Mouse (Mus musculus) heart, postnatal 0 days (tissue): ENCODE measurements at regions not wholly inside any gene's neighbourhood (a gene's known extent, or its start where the extent isn't known, plus 50 kb on each side); places are given as distances from the start of the nearest gene placed in this dataset.

Source experiments
- ATAC-seq: fragments of 200-750 bp; cut with Nextera tagmentation; 2 replicates; pipeline ENCODE4 v1.8.0; 2017; ENCODE audit warnings: low read depth, moderate number of reproducible peaks, moderate library complexity; ENCODE audit not compliant: insufficient read depth
- DNase-seq: peaks from one replicate; pipeline ENCODE4 v3.0.0-alpha.2; 2016; ENCODE audit warnings: low spot score
- H3K27ac ChIP-seq: fragments of 300-500 bp; sonication (generic); 2 replicates; pipeline ENCODE4 v1.5.1; 2014; ENCODE audit warnings: low read depth, mild to moderate bottlenecking
- H3K27me3 ChIP-seq: fragments of 300-500 bp; sonication (generic); 2 replicates; pipeline ENCODE4 v1.6.1; 2014; ENCODE audit warnings: low read length, mixed read lengths; ENCODE audit not compliant: control insufficient read depth, insufficient read depth
- H3K36me3 ChIP-seq: fragments of 300-500 bp; sonication (generic); replicated peaks from 2 replicates; pipeline ENCODE4 v1.6.1; 2014; ENCODE audit warnings: low read length, mixed read lengths; ENCODE audit not compliant: control insufficient read depth, insufficient read depth
- H3K4me1 ChIP-seq: fragments of 300-500 bp; sonication (generic); 2 replicates; pipeline ENCODE4 v1.6.1; 2014; ENCODE audit warnings: antibody characterized with exemption; ENCODE audit not compliant: control insufficient read depth, insufficient read depth
- H3K4me2 ChIP-seq: fragments of 300-500 bp; sonication (generic); 2 replicates; pipeline ENCODE4 v1.6.1; 2014; ENCODE audit warnings: low read depth, mild to moderate bottlenecking, low read length, moderate library complexity
- H3K4me3 ChIP-seq: fragments of 300-500 bp; sonication (generic); 2 replicates; pipeline ENCODE4 v1.5.1; 2014; ENCODE audit warnings: low read depth, low read length
- H3K9ac ChIP-seq: fragments of 300-500 bp; sonication (generic); replicated peaks from 2 replicates; pipeline ENCODE4 v1.6.1; 2014; ENCODE audit warnings: low read depth, low read length, mixed read lengths
- H3K9me3 ChIP-seq: fragments of 300-500 bp; sonication (generic); replicated peaks from 2 replicates; pipeline ENCODE4 v1.6.1; 2016; ENCODE audit warnings: low read length; ENCODE audit not compliant: control insufficient read depth
- CTCF ChIP-seq: IDR thresholded peaks from 2 replicates; pipeline ENCODE4 v1.5.1; 2016; ENCODE audit warnings: antibody characterized with exemption, control low read depth, low read depth
- EP300 ChIP-seq: IDR thresholded peaks from 2 replicates; pipeline ENCODE4 v1.6.1; 2016; ENCODE audit warnings: antibody characterized with exemption, low read depth
- WGBS: fragments of 180-500 bp; shearing (Covaris S2); extraction: QIAGEN DNeasy Blood & Tissue Kit; methylation state at CpG from one replicate; pipeline ENCODE4 v1.1.7; 2014; 5-methylcytosine and 5-hydroxymethylcytosine counted together

GRCm38 (mm10) chr1:98192671-98193070 lies 97.2 kb upstream of the Pam start:
- no peak for ATAC-seq

GRCm38 (mm10) chr1:98192044-98192484 lies 96.6 kb upstream of the Pam start:
- Histone ChIP-seq H3K4me3 (no peak overlapping the region), H3K27ac (no peak overlapping the region), H3K9ac (no peak overlapping the region), H3K4me1 (no peaks in the 10 kb centered on the region), H3K9me3 (no peaks in the 10 kb centered on the region), H3K36me3 (no peaks in the 10 kb centered on the region), H3K27me3 (no peaks in the 10 kb centered on the region), H3K4me2 (no peak overlapping the region)
- TF ChIP-seq EP300, result no peak
- no peak for TF ChIP-seq CTCF
- no peak for ATAC-seq
- WGBS, result 57% methylated on average over 8 of the region's 8 CpGs
- DNase-seq, result no peak

More at GRCm38 (mm10) chr1:98192671-98193070, 97.2 kb upstream of the Pam start:
- no peaks in the 10 kb centered on the region for H3K36me3 ChIP-seq
- no peaks in the 10 kb centered on the region for H3K9me3 ChIP-seq
- no peak for DNase-seq
- H3K4me3 ChIP-seq, result no peak overlapping the region
- no peak overlapping the region for H3K27ac ChIP-seq
- TF ChIP-seq EP300 (no peak), CTCF (no peak)
- H3K4me2 ChIP-seq, result no peak overlapping the region
- no peaks in the 10 kb centered on the region for H3K4me1 ChIP-seq
- H3K27me3 ChIP-seq, result no peaks in the 10 kb centered on the region
- 68% methylated on average over 4 of the region's 4 CpGs for WGBS
- H3K9ac ChIP-seq, result no peak overlapping the region

- H3K9ac ChIP-seq, result no peak overlapping the region
- H3K36me3 ChIP-seq, result no peaks in the 10 kb centered on the region
- no peaks in the 10 kb centered on the region for H3K4me1 ChIP-seq
- H3K4me2 ChIP-seq, result no peak overlapping the region
- no peaks in the 10 kb centered on the region for H3K9me3 ChIP-seq
- H3K27me3 ChIP-seq, result no peaks in the 10 kb centered on the region
- H3K27ac ChIP-seq, result no peak overlapping the region
- 67% methylated on average over 2 of the region's 2 CpGs for WGBS
- no peak overlapping the region for H3K4me3 ChIP-seq
- ATAC-seq (no peak), DNase-seq (no peak)
- TF ChIP-seq CTCF, result no peak
- TF ChIP-seq EP300, result no peak
Observed at GRCm38 (mm10) chr1:98191331-98191730, 95.9 kb upstream of the Pam start.

- 66% methylated on average over 6 of the region's 6 CpGs for WGBS
- H3K4me2 ChIP-seq, result no peak overlapping the region
- ATAC-seq, result no peak
Observed at GRCm38 (mm10) chr1:98190741-98191140, 95.3 kb upstream of the Pam start.

GRCm38 (mm10) chr1:98189991-98190471 lies 94.6 kb upstream of the Pam start:
- no peak for TF ChIP-seq EP300
- no peak for TF ChIP-seq CTCF
- no peak overlapping the region for H3K27ac ChIP-seq
- no peaks in the 10 kb centered on the region for H3K36me3 ChIP-seq
- no peaks in the 10 kb centered on the region for H3K4me1 ChIP-seq
- no peak overlapping the region for H3K9ac ChIP-seq
- H3K4me3 ChIP-seq, result no peak overlapping the region
- WGBS, result 79% methylated on average over 6 of the region's 6 CpGs
- H3K27me3 ChIP-seq, result no peaks in the 10 kb centered on the region
- no peaks in the 10 kb centered on the region for H3K9me3 ChIP-seq
- no peak overlapping the region for H3K4me2 ChIP-seq
- DNase-seq (no peak), ATAC-seq (no peak)

More at GRCm38 (mm10) chr1:98190741-98191140, 95.3 kb upstream of the Pam start:
- Histone ChIP-seq H3K27me3 (no peaks in the 10 kb centered on the region), H3K4me3 (no peak overlapping the region), H3K9ac (no peak overlapping the region), H3K4me1 (no peaks in the 10 kb centered on the region), H3K27ac (no peak overlapping the region), H3K9me3 (no peaks in the 10 kb centered on the region), H3K36me3 (no peaks in the 10 kb centered on the region)
- TF ChIP-seq EP300 (no peak), CTCF (no peak)
- no peak for DNase-seq

GRCm38 (mm10) chr1:98180372-98180771 lies 84.9 kb upstream of the Pam start:
- Histone ChIP-seq H3K4me3 (no peak overlapping the region), H3K4me1 (no peaks in the 10 kb centered on the region), H3K36me3 (no peaks in the 10 kb centered on the region), H3K27ac (no peak overlapping the region), H3K27me3 (no peaks in the 10 kb centered on the region), H3K4me2 (no peak overlapping the region), H3K9ac (no peak overlapping the region), H3K9me3 (no peaks in the 10 kb centered on the region)
- ATAC-seq (no peak), DNase-seq (no peak)
- TF ChIP-seq CTCF (no peak), EP300 (no peak)
- WGBS, result 58% methylated on average over 6 of the region's 6 CpGs
